Mouse (Mus musculus): ENCODE measurements around the gene Mgme1.

The Mgme1 gene

DNA sequence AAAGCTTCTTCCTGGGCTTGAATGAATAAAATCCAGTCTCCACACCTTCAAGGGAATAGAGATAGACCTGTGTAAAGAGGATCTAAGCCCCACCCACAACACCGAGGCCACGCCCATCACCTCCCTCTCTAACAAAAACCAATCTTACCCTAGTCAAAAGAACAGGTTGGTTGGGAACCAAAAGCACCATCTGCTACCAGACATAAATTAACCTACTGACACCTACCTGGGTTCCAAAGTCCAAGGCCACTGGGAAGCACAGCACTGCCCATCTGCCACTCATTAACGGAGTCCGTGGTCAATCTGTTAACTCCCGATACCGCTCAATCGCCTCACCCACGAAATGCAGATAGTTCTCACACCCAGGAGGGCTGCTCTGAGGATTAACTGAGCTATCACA lies 38.1 kb downstream of the Mgme1 start:
- DNase-seq = peak; percentile 67 to 74

DNA sequence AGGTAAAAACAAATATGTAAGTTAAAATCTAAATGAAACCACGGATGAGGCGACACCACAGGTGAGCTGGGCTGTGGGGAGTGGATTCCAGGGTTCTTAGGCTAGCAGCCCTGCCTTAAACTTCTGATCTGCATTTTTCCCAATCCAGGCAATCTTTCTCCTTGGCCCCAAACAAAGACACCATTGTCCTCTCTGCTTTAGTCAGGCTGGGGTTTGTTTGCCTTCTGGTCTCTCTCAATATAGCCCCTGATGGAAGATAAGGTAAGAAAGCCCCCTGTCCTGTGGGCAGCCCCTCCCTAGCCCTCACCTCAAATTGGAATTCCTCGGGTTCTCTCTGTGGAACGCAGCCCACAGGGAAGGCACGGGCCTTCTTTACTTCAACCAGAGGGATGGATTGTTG lies 39.8 kb downstream of the Mgme1 start:
- DNase-seq = no peak

DNA sequence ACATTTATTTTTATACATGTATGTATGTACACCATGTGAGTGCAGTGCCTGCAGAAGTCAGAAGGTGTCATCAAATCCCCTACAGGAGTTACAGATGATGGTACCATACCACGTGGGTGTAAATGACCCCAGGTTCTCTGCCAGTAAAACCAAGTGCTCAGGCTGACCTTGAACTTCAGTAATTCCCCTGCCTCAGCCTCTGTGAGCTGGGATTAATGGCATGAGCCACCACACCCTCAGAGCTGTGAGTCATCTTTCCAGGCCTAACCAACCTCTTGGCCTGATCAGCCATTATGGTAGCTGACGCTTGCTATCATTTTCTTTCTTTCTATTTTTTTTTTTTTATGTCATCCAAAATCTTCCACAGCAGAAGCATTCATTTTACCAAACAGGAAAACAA lies 40.9 kb downstream of the Mgme1 start:
- DNase-seq = no peak

DNA sequence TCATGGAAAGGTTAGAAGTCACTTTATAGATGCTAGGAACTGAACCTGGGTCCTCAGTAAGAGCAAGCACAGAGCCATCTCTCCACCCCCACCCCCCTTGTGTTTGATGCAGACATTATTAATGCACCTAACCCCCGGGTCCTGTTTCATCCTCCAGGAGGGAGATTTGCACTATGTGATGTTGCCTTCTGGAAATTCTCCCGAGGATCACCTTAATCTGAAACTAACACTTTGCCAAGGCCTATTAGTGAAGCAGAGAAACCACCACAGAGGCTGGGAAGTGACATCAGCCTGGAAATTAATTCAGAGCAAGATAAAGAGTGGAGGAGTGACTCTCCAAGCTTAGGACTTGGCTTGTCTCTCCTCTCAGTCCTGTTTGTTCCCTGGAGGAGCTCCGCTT lies 53.8 kb downstream of the Mgme1 start:
- no peak for DNase-seq

DNA sequence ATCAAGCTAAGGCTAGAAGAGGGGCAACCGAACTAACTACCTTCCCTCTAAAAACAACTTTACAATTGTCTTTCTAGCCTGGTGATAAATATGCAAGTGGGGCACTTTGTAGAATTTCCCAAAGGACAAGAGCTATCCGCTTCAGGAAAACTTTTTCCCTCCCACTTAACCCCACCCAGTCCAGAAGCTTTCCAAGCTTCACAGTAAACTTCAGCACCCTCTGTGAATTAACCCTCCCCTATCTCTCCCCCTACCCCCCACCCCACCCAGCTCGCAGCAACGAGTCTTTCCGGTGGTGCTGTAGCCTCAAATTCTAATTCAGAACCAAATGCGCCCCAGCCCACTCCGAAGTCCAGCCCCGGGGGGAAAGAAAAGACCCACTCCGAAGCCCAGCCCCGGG lies 59.0 kb downstream of the Mgme1 start:
- DNase-seq = no peak

DNA sequence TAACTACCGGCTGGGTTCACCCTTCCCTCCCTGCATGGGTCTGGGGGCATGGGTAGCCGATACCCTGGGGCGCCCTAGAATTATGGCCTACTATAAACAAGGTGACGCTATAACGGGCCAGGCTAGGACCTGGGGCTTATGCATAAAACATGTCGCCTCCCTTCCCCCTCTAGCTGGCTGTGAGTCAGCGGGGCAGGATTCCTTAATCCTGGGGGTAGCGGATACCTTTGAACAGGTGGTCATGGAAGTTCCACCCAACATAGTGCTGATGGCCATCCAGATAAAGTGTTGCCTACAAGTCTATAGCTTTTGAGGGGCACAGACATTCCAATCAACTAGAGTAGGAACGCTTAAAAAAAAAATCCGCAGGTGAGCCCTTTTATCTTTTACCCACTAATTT lies 59.5 kb downstream of the Mgme1 start:
- DNase-seq = no peak

DNA sequence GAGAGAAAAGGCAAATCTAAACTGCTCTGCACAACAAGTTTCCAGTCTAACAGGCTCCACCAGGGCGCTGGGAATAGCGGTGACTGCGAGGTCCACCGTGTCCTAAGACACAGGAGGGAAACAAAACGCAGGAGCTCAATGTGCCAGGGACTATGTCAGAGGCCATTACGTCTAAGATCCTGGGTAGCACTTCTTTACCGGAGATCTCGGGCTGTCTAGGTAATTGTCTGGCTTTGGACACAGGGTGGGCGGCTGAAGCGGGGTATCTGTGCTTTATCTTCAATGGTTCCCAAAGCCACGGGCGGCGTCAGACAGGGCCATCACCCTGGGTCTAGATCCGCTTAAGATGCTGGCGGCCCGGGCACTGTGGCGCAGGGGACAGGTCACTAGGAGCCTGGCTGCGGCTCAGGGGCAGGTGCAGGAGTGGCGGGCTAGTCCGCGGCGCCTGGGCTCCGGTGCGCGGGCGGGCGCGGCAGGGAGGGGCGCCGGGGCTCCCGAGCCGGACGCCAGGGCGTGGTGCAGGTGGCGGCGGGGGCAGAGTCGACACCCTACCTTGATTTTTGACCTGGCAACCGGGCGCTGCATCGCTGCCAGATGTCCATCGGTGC lies 60.0 kb downstream of the Mgme1 start:
- no peak for DNase-seq
